Mouse (Mus musculus) forebrain, embryonic 14.5 days (tissue): Measurements from ENCODE around the gene Zfp467. TPM values are rescaled to one million over a fixed set of nuclear protein-coding genes. Genes with fewer than 3 reads are reported as not detected.

ENCODE experiments used
- ATAC-seq: fragments of 200-750 bp; cut with Nextera tagmentation; 2 replicates; pipeline ENCODE4 v1.8.0; 2017; ENCODE audit warnings: mild to moderate bottlenecking, moderate library complexity
- DNase-seq: peaks from one replicate; pipeline ENCODE4 v3.0.0-alpha.2; 2015; ENCODE audit warnings: low spot score
- H3K27ac ChIP-seq: fragments of 300-500 bp; sonication (generic); 2 replicates; pipeline ENCODE4 v1.5.1; 2014; ENCODE audit warnings: low read depth, mild to moderate bottlenecking, control low read depth, low read length, moderate library complexity
- H3K27me3 ChIP-seq: fragments of 300-500 bp; sonication (generic); replicated peaks from 2 replicates; pipeline ENCODE4 v1.6.1; 2014; ENCODE audit warnings: low read length, control low read depth, mixed read lengths; ENCODE audit not compliant: control insufficient read depth, insufficient read depth
- H3K36me3 ChIP-seq: fragments of 300-500 bp; sonication (generic); 2 replicates; pipeline ENCODE4 v1.6.1; 2014; ENCODE audit warnings: low read length, control low read depth; ENCODE audit not compliant: control insufficient read depth, insufficient read depth
- H3K4me1 ChIP-seq: fragments of 300-500 bp; sonication (generic); 2 replicates; pipeline ENCODE4 v1.6.1; 2014; ENCODE audit warnings: antibody characterized with exemption, low read length, control low read depth; ENCODE audit not compliant: control insufficient read depth, insufficient read depth
- H3K4me2 ChIP-seq: fragments of 300-500 bp; sonication (generic); 2 replicates; pipeline ENCODE4 v1.6.1; 2014; ENCODE audit warnings: mild to moderate bottlenecking, control low read depth, low read length
- H3K4me3 ChIP-seq: fragments of 300-500 bp; sonication (generic); 2 replicates; pipeline ENCODE4 v1.5.1; 2014; ENCODE audit warnings: low read depth, low read length, control low read depth
- H3K9ac ChIP-seq: fragments of 300-500 bp; sonication (generic); 2 replicates; pipeline ENCODE4 v1.6.1; 2014; ENCODE audit warnings: mild to moderate bottlenecking, low read length, control low read depth, moderate library complexity
- H3K9me3 ChIP-seq: fragments of 300-500 bp; sonication (generic); replicated peaks from 2 replicates; pipeline ENCODE4 v1.6.1; 2016; ENCODE audit warnings: low read length, control low read depth, mixed read lengths; ENCODE audit not compliant: control insufficient read depth
- WGBS: fragments of 180-500 bp; shearing (Covaris S2); extraction: QIAGEN DNeasy Blood & Tissue Kit; methylation state at CpG from one replicate; pipeline ENCODE4 v1.1.7; 2014; 5-methylcytosine and 5-hydroxymethylcytosine counted together
- polyA plus RNA-seq: library from polyadenylated mRNA; unstranded; fragments of >200 nt; fragmentation: Nextera tagmentation; extraction: Ambion mirVana; gene quantifications from 2 replicates; pipeline ENCODE4 v1.2.1, GENCODE M21; 2014

The Zfp467 gene
- polyA plus RNA-seq, 1 experiment from 2014 or later, result 29.9 TPM

DNA sequence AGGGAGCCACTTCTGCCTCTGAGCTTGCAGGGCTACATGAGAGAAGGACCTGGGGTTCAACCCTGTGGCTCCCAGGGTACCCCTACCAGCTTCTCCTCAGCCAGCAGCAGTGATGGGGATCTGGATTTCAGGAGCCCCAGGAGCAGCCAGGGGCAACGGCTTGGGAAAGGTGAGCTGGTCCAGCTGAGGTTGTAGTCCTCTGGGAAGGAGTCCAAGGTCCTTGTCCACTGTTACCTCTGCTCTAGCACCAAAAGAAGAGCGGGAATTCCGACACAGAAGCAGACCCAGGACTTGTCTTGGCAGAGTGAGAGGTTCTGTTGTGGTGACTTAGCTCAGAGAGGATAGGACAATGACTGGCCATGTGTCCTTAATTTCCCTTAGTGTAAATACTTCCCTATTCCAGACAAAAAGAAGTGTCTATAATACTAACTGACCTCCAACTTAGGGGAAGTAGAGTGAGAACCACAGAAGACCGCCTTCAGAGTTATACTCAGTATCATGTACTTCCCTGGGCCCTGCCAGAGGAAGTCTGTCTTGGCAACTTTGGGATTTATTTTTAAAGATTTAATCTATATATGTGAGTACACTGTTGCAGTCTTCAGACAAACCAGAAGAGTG, 35.8 kb downstream of the Zfp467 start:
- Histone ChIP-seq H3K27ac (no peak overlapping the region), H3K4me2 (no peak overlapping the region), H3K9me3 (no peaks in the 10 kb centered on the region), H3K36me3 (peaks cover 100% of the 10 kb centered on the region), H3K4me1 (no peaks in the 10 kb centered on the region), H3K9ac (no peak overlapping the region), H3K4me3 (no peak overlapping the region), H3K27me3 (no peaks in the 10 kb centered on the region)
- ATAC-seq, result no peak
- WGBS, result 97% methylated on average over 4 of the region's 4 CpGs
- no peak for DNase-seq

DNA sequence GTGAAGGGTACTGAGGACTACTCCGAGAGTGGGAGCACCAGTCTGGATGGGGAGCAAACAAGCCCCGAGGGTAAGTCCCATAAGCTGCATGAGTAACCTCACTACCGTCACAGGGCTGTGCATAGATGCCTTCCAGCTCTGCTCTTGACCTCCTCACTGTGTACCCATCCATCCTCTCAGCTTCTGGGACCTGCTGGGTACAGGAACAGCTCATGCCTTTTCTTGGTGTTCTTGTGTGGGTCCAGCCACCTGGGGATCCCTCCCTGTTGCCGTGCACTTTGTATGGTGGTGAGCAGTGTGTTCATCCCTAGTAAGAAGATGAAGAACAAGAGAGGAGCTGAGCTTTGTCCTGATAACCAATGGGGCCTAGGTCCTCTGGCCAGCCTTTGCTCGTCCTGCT, 41.6 kb downstream of the Zfp467 start:
- no peak overlapping the region for H3K9ac ChIP-seq
- WGBS, result 87% methylated on average over 5 of the region's 5 CpGs
- H3K36me3 ChIP-seq, result peaks cover 55% of the 10 kb centered on the region
- DNase-seq (no peak), ATAC-seq (no peak)
- no peaks in the 10 kb centered on the region for H3K27me3 ChIP-seq
- no peaks in the 10 kb centered on the region for H3K4me1 ChIP-seq
- H3K27ac ChIP-seq, result no peak overlapping the region
- H3K4me2 ChIP-seq, result no peak overlapping the region
- H3K4me3 ChIP-seq, result no peak overlapping the region
- no peaks in the 10 kb centered on the region for H3K9me3 ChIP-seq

DNA sequence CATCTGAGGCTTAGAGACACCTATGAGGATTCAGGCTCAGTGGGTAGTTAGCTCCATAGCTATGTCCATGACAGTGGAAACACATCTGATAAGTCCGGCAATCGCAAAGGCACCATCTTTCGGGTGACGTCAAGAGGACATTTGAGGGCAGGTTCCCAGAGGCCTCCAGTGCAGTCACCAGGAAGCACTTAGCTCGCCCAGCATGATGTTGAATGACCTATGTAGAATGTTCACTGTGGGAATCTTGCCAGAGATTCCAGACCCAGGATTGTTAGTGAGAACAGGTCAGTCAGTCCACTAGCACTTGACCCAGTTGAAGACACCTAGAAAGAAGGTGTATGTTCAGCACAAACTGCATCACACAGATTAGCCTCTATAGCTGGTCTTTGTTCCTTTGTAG, 45.7 kb downstream of the Zfp467 start:
- ATAC-seq, result no peak
- WGBS, result 94% methylated on average over 5 of the region's 5 CpGs
- no peak overlapping the region for H3K9ac ChIP-seq
- H3K36me3 ChIP-seq, result peaks cover 13% of the 10 kb centered on the region
- no peaks in the 10 kb centered on the region for H3K9me3 ChIP-seq
- DNase-seq, result no peak
- H3K27me3 ChIP-seq, result no peaks in the 10 kb centered on the region
- H3K4me1 ChIP-seq, result peaks cover 12% of the 10 kb centered on the region
- no peak overlapping the region for H3K4me3 ChIP-seq
- H3K27ac ChIP-seq, result no peak overlapping the region
- no peak overlapping the region for H3K4me2 ChIP-seq

DNA sequence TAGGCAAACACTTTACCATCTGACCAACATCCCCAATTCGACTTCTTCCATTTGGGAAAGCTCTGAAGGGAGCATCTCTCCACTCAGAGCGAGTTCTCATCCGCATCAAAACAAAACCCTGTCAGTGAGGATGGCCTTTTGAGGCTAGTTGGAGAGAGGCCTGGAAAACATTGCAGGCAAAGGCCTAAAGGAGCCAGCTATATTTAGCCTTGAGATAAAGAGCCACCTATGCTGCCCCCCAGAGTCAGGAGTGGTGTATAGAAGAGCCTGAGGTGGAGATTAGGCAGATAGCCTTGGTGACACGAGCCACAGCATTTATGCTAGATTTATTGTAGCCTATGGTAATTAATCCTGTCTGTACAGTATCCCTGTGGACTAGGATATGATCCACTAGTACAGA, 48.3 kb downstream of the Zfp467 start:
- 61% methylated on average over 4 of the region's 4 CpGs for WGBS
- Histone ChIP-seq H3K9me3 (no peaks in the 10 kb centered on the region), H3K9ac (no peak overlapping the region), H3K4me2 (no peak overlapping the region), H3K4me3 (no peak overlapping the region), H3K36me3 (no peaks in the 10 kb centered on the region), H3K27me3 (no peaks in the 10 kb centered on the region), H3K4me1 (peaks cover 12% of the 10 kb centered on the region), H3K27ac (no peak overlapping the region)
- DNase-seq, result peak; percentile 41
- no peak for ATAC-seq

DNA sequence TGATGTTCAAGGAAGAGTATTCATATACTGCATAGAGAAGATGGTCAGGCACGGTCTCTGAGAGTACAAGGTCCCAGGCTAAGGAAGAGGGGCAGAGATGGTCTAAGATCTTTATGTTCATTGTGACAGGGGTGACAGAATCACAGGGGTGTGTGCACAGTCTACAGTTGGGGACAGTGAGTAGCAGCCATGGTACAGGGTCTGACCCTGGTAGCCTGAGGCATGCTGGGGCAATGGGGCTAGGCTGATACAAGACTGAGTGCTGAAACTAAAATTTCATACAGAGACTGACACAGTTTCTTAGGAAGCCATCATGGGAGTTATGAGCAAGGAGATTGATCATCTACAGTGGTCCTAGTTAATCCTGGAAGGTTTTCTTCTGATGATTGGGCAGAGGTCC, 48.9 kb downstream of the Zfp467 start:
- Histone ChIP-seq H3K4me3 (peak overlapping the region; percentile 77; the same call in 1 of the 2 replicates), H3K36me3 (no peaks in the 10 kb centered on the region), H3K9me3 (no peaks in the 10 kb centered on the region), H3K27ac (no peak overlapping the region), H3K9ac (0 out of 2 replicates have a peak overlapping the region, but pooled peaks have one; percentile 29), H3K4me1 (peaks cover 12% of the 10 kb centered on the region), H3K27me3 (no peaks in the 10 kb centered on the region), H3K4me2 (peak overlapping the region; percentile 85)
- no peak for DNase-seq
- WGBS, result 94% methylated on average over 1 of the region's 1 CpGs
- ATAC-seq, result no peak

DNA sequence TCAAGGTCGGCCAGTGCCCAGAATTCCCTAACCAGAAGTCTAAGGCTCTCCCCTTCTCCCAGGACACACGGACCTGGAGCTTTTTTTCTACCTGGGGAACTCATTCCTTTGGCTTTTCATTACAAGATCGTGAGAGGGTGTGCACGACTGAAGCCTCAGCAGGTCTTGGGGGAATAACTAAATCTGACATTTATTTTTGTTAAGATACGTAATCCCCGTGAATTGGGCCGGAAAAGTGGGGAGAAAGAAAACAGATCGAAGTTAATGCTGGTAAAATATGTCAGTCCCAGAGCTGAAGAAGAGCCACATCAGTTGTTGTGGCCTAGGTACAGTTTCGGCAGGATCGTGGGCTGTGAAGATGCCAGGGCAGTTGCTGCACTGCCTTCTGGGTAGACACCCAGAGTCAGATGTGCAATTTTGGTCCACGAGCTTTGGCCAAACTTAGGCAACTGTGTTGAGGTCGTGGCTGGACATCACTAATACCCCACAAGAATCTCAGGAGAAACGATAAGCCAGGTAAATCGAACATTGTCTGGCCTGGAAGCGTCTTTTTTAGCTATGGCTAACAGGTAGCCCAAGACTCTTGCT, 49.5 kb downstream of the Zfp467 start:
- Histone ChIP-seq H3K27ac (peak overlapping the region; percentile 81; the same call in 1 of the 2 replicates), H3K4me2 (peak overlapping the region; percentile 85), H3K27me3 (no peaks in the 10 kb centered on the region), H3K9me3 (no peaks in the 10 kb centered on the region), H3K4me1 (peaks cover 12% of the 10 kb centered on the region), H3K36me3 (no peaks in the 10 kb centered on the region), H3K9ac (peak overlapping the region; percentile 88), H3K4me3 (peak overlapping the region; percentile 77)
- DNase-seq (no peak), ATAC-seq (no peak)
- 33% methylated on average over 15 of the region's 15 CpGs for WGBS

DNA sequence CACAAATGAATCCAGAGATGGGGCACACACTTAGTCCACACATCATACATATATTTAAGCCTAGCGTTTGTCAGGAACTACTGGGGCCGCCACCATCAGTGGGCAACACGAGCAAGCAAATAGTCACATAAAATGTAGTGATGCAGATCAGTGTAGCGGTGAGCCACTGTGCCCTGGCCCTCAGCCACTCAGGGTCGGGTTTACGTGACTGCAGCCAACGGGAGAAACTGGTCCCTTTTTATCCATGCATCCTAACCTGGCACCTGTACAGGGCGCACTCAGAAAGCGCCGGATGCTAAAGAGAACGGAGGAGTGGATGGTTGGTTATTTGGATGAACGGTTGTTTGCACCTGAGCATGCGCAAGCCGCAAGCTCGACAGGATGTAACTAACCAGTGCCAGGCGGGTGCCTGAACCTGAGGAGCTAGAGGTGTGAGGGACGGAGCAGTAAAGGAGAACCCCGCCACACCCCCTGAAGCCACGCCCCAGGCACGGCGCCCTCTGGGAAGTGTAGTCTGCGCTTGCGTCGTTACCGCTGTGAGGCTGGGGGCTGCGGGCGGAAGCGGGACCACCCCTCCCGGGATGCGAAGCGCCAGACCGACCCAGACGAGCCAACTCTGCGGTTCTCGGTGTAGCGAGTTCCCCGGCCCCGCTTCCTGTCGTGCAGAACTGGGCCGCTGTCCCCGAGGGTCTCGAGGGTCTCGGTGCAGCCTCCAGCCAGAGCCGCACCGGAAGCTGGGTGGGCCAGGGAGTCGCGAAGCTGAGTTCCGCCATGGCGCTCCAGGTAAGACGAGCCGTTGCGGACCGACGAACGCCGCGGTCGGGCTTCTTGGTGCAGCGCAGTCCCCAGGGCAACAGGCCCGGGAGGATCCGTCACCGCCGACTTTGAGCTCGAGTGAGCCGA, 50.3 kb downstream of the Zfp467 start, which contains the start of gene Krba1:
TSS of gene Krba1 (plus strand) at position 482 of the 903 bp plus-strand sequence.
- Histone ChIP-seq H3K36me3 (no peaks in the 10 kb centered on the region), H3K4me3 (peak within 1 kb of the TSS; percentile 77), H3K9me3 (no peaks in the 10 kb centered on the region), H3K9ac (peak within 1 kb of the TSS; percentile 88), H3K4me1 (peaks cover 12% of the 10 kb centered on the region), H3K4me2 (peak within 1 kb of the TSS; percentile 85), H3K27ac (peak within 1 kb of the TSS; percentile 81), H3K27me3 (no peaks in the 10 kb centered on the region)
- 1% methylated on average over 65 of the region's 65 CpGs for WGBS
- DNase-seq (peak; percentile 94), ATAC-seq (peak; percentile 98)

DNA sequence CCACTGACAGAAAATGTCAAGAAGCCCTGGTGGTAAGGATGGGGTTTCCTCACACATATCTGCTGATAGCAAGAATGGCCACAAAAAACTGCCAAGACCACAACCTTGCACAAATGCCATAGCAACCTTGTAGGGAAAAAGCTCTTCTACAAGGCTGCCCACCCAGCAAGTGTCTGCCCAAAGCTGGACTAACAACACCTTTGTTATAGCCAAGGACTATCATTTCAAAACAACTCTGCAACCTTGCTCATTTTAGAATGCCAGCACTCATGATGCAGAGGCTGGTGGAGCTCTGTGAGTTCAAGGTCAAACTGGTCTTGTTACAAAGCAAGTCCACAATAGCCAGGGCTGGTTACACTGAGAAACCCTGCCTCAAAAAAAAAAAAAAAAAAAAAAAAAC, 51.8 kb downstream of the Zfp467 start:
- H3K9me3 ChIP-seq, result no peaks in the 10 kb centered on the region
- H3K4me2 ChIP-seq, result no peak overlapping the region
- no peak overlapping the region for H3K9ac ChIP-seq
- no peak overlapping the region for H3K4me3 ChIP-seq
- H3K27ac ChIP-seq, result no peak overlapping the region
- ATAC-seq, result no peak
- no peaks in the 10 kb centered on the region for H3K27me3 ChIP-seq
- DNase-seq, result no peak
- no peaks in the 10 kb centered on the region for H3K36me3 ChIP-seq
- peaks cover 12% of the 10 kb centered on the region for H3K4me1 ChIP-seq
